Mouse (Mus musculus) induced T-regulatory cell, adult 2 months (primary cell): ENCODE measurements around the gene Mast3.
A peak's percentile ranks its signal among the peaks of the same experiment; 100 is the strongest.

Source experiments
- DNase-seq: peaks from one replicate; pipeline ENCODE4 v3.0.0-alpha.2; 2012; ENCODE audit warnings: low read depth

Mast3 gene

GRCm38 (mm10) chr8:70743656-70744590, 60.9 kb downstream of the Mast3 start:
- peak; percentile 71 for DNase-seq

GRCm38 (mm10) chr8:70742981-70743655, 61.7 kb downstream of the Mast3 start:
- DNase-seq, result peak; percentile 53

- DNase-seq, result no peak
These were observed 62.7 kb downstream of the Mast3 start for GRCm38 (mm10) chr8:70742176-70742575.

- DNase-seq, result no peak
These were observed 63.2 kb downstream of the Mast3 start for GRCm38 (mm10) chr8:70741661-70742060.

- no peak for DNase-seq
These were observed 66.6 kb downstream of the Mast3 start for GRCm38 (mm10) chr8:70738211-70738610.

GRCm38 (mm10) chr8:70737705-70738104, 67.1 kb downstream of the Mast3 start:
- DNase-seq, result no peak

- no peak for DNase-seq
These were observed 73.9 kb downstream of the Mast3 start for GRCm38 (mm10) chr8:70730956-70731355.

- DNase-seq, result peak; percentile 78
These were observed 74.9 kb downstream of the Mast3 start for GRCm38 (mm10) chr8:70729808-70730475.
